Mouse (Mus musculus): ENCODE measurements around the gene Sf1. TPM values are rescaled to one million over a fixed set of nuclear protein-coding genes. Genes with fewer than 3 reads are reported as not detected.

Gene Sf1
- 533 and 628 TPM in 2 replicates for total RNA-seq (2023)

GRCm38 (mm10) chr19:6363411-6364240 is at the start of gene Sf1:
TSS of gene Sf1 (plus strand) at chr19:6363690.

GRCm38 (mm10) chr19:6334673-6335457 is 28.6 kb upstream of the Sf1 start, which contains the start of gene Men1:
TSS of gene Men1 (plus strand) at chr19:6334979.

GRCm38 (mm10) chr19:6340524-6341452 is 22.7 kb upstream of the Sf1 start, which contains the start of gene Map4k2:
TSS of gene Map4k2 (plus strand) at chr19:6341135.

GRCm38 (mm10) chr19:6384128-6384527 is 20.6 kb downstream of the Sf1 start, which contains the start of gene Pygm:
TSS of gene Pygm (plus strand) at chr19:6384399.

DNA sequence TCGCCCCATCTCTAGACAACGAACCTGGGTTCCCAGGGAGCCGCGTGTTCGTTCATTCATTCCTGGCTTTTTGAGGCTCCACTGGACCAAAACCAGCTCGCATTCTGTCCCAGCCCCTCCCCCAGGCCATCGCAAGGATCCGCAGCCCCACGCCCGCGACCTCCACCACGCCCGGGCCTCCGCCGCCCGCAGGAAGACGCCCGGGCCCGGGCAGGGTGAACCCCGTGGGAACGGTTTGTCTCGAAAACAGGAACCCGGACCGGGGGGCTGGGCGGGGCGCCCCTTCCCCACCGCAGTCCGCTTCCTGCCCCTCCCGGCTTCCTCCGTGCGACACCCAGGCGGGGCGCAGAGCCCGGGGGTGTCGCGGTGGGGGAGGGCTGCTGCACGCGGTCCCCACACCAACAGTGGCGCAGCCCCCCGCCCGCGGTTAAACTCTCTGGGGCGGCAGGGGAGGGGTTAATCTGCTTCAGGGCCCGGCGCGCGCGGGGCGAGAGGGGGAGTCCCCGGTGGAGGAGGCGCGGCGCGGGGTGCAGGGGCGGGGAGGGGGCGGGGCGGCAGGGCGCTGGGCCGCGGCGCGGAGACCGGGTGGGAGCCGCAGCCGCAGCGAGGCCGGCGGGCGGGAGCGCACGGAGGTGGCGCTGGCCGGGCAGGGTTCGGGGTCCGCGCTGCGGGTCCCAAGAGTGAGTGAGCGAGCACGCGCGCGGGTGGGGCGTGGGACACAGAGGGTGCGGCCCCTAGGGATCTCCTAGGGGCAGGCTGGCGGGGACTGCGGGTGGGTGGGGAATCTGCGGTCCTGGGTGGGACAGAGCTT is 36.0 kb downstream of the Sf1 start, which contains the start of gene Rasgrp2:
Gene Rasgrp2, plus strand, starts transcription at position 56 of the 811 bp plus-strand sequence.

DNA sequence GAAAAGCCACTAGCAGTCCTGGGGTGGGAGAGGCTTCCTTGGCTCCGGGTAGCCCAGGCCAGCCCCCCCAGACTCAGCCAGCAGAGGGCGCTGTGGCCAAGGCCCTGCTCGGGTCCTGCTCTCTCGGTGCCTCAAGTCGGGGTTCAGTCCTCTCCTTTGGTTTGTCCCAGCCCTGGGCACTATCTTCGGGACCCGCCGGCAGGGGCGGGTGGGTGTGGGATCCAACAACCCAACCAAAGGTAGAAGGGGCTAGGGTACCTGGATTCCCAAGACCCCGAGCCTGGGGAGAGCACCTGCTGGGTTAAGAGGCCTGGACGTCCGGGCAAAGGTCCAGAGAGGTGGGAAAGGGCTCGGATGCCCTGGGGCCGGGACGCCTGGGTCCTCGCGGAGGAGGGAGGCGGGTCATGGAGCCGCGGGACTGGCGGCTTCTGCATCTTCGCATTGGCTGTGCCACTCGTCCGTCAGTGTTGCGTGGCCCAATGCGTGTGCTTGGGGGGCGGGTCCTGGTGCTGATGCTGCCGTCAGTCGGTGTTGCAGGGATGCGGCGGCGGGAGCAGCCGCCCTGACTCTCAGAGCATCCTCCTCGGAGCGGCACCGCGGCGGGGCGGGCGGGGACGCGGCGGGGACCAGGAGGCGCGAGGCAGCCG is 54.9 kb downstream of the Sf1 start, which contains the start of gene Nrxn2:
Gene Nrxn2, plus strand, starts transcription at position 499 of the 647 bp plus-strand sequence.

Other genes with a start within 250 kb of the Sf1 start
- gene Sac3d1, start 245.0 kb upstream of the Sf1 start, total RNA-seq (2023) = 3.4 and 3.6 TPM in 2 replicates
- 14.9 and 15.0 TPM in 2 replicates for gene Snx15, start 235.4 kb upstream of the Sf1 start, total RNA-seq (2023)
- not detected in 2 replicates for gene Batf2, start 222.7 kb upstream of the Sf1 start, total RNA-seq (2023)
- gene Arl2, start 222.1 kb upstream of the Sf1 start, total RNA-seq (2023) = 7.5 and 9.2 TPM in 2 replicates
- gene Majin, start 179.3 kb upstream of the Sf1 start, total RNA-seq (2023) = not detected in 2 replicates
- gene Gpha2, start 137.3 kb upstream of the Sf1 start, total RNA-seq (2023) = not detected in 2 replicates
- gene Ppp2r5b, start 127.8 kb upstream of the Sf1 start, total RNA-seq (2023) = 10.7 and 12.1 TPM in 2 replicates
- gene Atg2a, start 122.0 kb upstream of the Sf1 start, total RNA-seq (2023) = 358 and 488 TPM in 2 replicates
- 324 and 384 TPM in 2 replicates for gene Ehd1, start 87.0 kb upstream of the Sf1 start, total RNA-seq (2023)
- 13.6 and 16.9 TPM in 2 replicates for gene Cdc42bpg, start 57.2 kb upstream of the Sf1 start, total RNA-seq (2023)
- 15.3 and 16.6 TPM in 2 replicates for gene Men1, start 28.7 kb upstream of the Sf1 start, total RNA-seq (2023)
- 420 and 482 TPM in 2 replicates for gene Map4k2, start 22.6 kb upstream of the Sf1 start, total RNA-seq (2023)
- gene Pygm, start 20.7 kb downstream of the Sf1 start, total RNA-seq (2023) = 22.1 and 26.7 TPM in 2 replicates
- gene Rasgrp2, start 35.6 kb downstream of the Sf1 start, total RNA-seq (2023) = 406 and 467 TPM in 2 replicates
- gene Nrxn2, start 55.0 kb downstream of the Sf1 start, total RNA-seq (2023) = 0.16 and 0.25 TPM in 2 replicates
- not detected in 2 replicates for gene Slc22a12, start 179.3 kb downstream of the Sf1 start, total RNA-seq (2023)

Data from neutrophil, adult 65 days (primary cell).